Mouse (Mus musculus) heart, embryonic 14.5 days (tissue): ENCODE data around the gene Srek1ip1. TPM values are rescaled to one million over a fixed set of nuclear protein-coding genes. Genes with fewer than 3 reads are reported as not detected.

Experiments
- ATAC-seq: fragments of 200-750 bp; cut with Nextera tagmentation; 2 replicates; pipeline ENCODE4 v1.8.0; 2017; ENCODE audit warnings: low read depth, moderate TSS enrichment; ENCODE audit not compliant: insufficient number of reproducible peaks, insufficient read depth, low FRiP score
- H3K27ac ChIP-seq, 2 experiments: fragments of 200-500 bp in 1 of 2; fragments of 300-500 bp in 1 of 2; sonication (generic) in 1 of 2; replicated peaks in 1 of 2; 2 replicates each; pipeline ENCODE4 v1.5.1; 2012 to 2014; ENCODE audit warnings: low read depth in 2 of 2, low read length in 2 of 2, control low read depth in 1 of 2, mild to moderate bottlenecking in 1 of 2, mixed read lengths in 1 of 2; ENCODE audit not compliant: control insufficient read depth in 1 of 2, insufficient read depth in 1 of 2
- H3K27me3 ChIP-seq: fragments of 300-500 bp; sonication (generic); 2 replicates; pipeline ENCODE4 v1.6.1; 2014; ENCODE audit warnings: mild to moderate bottlenecking, low read length, control low read depth; ENCODE audit not compliant: control insufficient read depth, insufficient read depth
- H3K36me3 ChIP-seq: fragments of 300-500 bp; sonication (generic); 2 replicates; pipeline ENCODE4 v1.6.1; 2014; ENCODE audit warnings: mild to moderate bottlenecking, control low read depth, low read length, mixed read lengths; ENCODE audit not compliant: control insufficient read depth, insufficient read depth
- H3K4me1 ChIP-seq, 2 experiments: fragments of 200-500 bp in 1 of 2; fragments of 300-500 bp in 1 of 2; sonication (generic) in 1 of 2; 2 replicates each; pipeline ENCODE4 v1.6.1; 2012 to 2014; ENCODE audit warnings: low read length in 2 of 2, control low read depth in 1 of 2, mixed read lengths in 1 of 2; ENCODE audit not compliant: control insufficient read depth in 2 of 2, insufficient read depth in 2 of 2
- H3K4me2 ChIP-seq: fragments of 300-500 bp; sonication (generic); 2 replicates; pipeline ENCODE4 v1.6.1; 2014; ENCODE audit warnings: mild to moderate bottlenecking, low read length
- H3K4me3 ChIP-seq, 2 experiments: fragments of 200-500 bp in 1 of 2; fragments of 300-500 bp in 1 of 2; sonication (generic) in 1 of 2; 2 replicates each; pipeline ENCODE4 v1.5.1; 2012 to 2014; ENCODE audit warnings: low read length in 2 of 2, mild to moderate bottlenecking in 2 of 2, control low read depth in 1 of 2, low read depth in 1 of 2, moderate library complexity in 1 of 2; ENCODE audit not compliant: control insufficient read depth in 1 of 2, insufficient read depth in 1 of 2
- H3K9ac ChIP-seq: fragments of 300-500 bp; sonication (generic); 2 replicates; pipeline ENCODE4 v1.6.1; 2014; ENCODE audit warnings: mild to moderate bottlenecking, low read length
- H3K9me3 ChIP-seq: fragments of 300-500 bp; sonication (generic); 2 replicates; pipeline ENCODE4 v1.6.1; 2016; ENCODE audit warnings: low read length, control low read depth; ENCODE audit not compliant: control insufficient read depth
- WGBS: fragments of 180-500 bp; shearing (Covaris S2); extraction: QIAGEN DNeasy Blood & Tissue Kit; methylation state at CpG from one replicate; pipeline ENCODE4 v1.1.7; 2014; 5-methylcytosine and 5-hydroxymethylcytosine counted together
- polyA plus RNA-seq: library from polyadenylated mRNA; unstranded; fragments of >200 nt; fragmentation: Nextera tagmentation; extraction: Ambion mirVana; gene quantifications from 2 replicates; pipeline ENCODE4 v1.2.1, GENCODE M21; 2014

Gene Srek1ip1
- polyA plus RNA-seq, 1 experiment from 2014 or later = 18.5 TPM

DNA sequence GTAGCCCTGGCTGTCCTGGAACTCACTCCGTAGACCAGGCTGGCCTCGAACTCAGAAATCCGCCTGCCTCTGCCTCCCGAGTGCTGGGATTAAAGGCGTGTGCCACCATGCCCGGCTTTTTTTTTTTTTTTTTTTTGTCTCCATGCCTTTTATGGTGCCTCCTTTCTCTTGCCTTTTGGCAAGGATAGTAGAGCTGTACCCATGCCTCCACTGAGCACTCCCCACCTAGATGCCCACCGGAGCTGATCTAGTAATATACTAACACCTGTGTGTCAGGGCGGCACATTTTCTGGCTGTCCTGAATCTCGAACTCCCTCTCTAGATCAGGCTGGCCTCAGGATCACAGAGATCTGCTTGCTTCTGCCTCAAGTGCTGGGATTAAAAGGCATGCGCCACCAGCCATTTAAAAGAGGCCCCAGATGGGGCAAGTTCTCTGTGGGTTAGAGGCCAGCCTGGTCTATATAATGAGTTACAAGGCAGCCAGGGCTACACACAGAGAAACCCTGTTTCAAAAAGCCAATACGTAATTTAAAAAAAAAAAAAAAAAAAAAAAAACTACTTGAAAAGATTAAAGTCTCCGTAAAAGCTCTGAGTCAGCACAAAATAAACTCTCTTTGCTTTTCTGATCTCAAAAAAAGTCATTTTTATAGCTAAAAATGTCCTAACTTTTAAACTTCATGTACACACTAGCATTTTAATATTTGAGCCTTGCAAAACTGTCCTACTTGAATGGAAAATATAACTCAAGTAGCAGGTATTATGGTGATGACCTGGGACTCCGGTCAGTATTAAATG lies 51.2 kb downstream of the Srek1ip1 start:
- ATAC-seq = no peak
- H3K4me3 ChIP-seq = no peak overlapping the region
- H3K27ac ChIP-seq = no peak overlapping the region
- H3K36me3 ChIP-seq = peaks cover 13% of the 10 kb centered on the region
- H3K4me1 ChIP-seq = no peaks in the 10 kb centered on the region
- H3K4me2 ChIP-seq = no peak overlapping the region
- H3K27me3 ChIP-seq = no peaks in the 10 kb centered on the region
- 78% methylated on average over 11 of the region's 13 CpGs for WGBS
- H3K9ac ChIP-seq = no peak overlapping the region
- no peaks in the 10 kb centered on the region for H3K9me3 ChIP-seq

DNA sequence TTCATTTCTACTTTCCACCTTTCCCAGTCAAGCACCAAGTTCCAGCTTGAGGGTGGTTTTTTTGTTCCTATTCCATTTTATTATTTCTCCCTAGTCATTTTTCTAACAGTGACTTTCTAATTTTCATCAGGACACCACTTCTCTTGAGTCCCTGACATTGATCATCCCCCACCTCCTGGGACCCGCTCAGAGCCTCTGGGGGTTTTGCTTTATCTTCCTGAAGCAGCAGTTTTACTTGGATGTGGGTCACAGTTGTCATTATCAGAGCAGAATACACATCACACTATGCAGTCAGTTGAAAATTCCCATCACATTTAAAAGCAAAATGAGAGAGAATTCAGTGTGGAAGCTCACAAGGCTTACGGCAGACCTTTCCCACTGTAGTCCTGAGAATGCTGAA lies 61.4 kb downstream of the Srek1ip1 start:
- Histone ChIP-seq H3K36me3 (no peaks in the 10 kb centered on the region), H3K4me2 (no peak overlapping the region), H3K27me3 (no peaks in the 10 kb centered on the region), H3K9me3 (no peaks in the 10 kb centered on the region), H3K9ac (no peak overlapping the region), H3K4me1 (no peaks in the 10 kb centered on the region), H3K4me3 (no peak overlapping the region), H3K27ac (no peak overlapping the region)
- ATAC-seq = no peak
- WGBS = 64% methylated on average over 2 of the region's 2 CpGs

- H3K27ac ChIP-seq = no peak within 1 kb of the TSS
- H3K4me3 ChIP-seq = peak within 1 kb of the TSS; percentile 42 to 53
- ATAC-seq = no peak
- no peaks in the 10 kb centered on the region for H3K9me3 ChIP-seq
- H3K36me3 ChIP-seq = no peaks in the 10 kb centered on the region
- H3K27me3 ChIP-seq = peaks cover 22% of the 10 kb centered on the region
- no peaks in the 10 kb centered on the region for H3K4me1 ChIP-seq
- H3K9ac ChIP-seq = peak within 1 kb of the TSS; percentile 51
- H3K4me2 ChIP-seq = peak within 1 kb of the TSS; percentile 98
- WGBS = 4% methylated on average over 38 of the region's 38 CpGs
Measured at GRCm38 (mm10) chr13:104863127-104863979, 71.1 kb downstream of the Srek1ip1 start, which contains the start of gene Shisal2b. Gene Shisal2b (minus strand): TSS chr13:104863893.

GRCm38 (mm10) chr13:104866726-104867125 lies 74.4 kb downstream of the Srek1ip1 start:
- Histone ChIP-seq H3K27ac (no peak overlapping the region), H3K4me1 (no peaks in the 10 kb centered on the region), H3K27me3 (peaks cover 21% of the 10 kb centered on the region), H3K4me3 (no peak overlapping the region), H3K4me2 (no peak overlapping the region), H3K36me3 (no peaks in the 10 kb centered on the region), H3K9me3 (no peaks in the 10 kb centered on the region), H3K9ac (no peak overlapping the region)
- 75% methylated on average over 5 of the region's 5 CpGs for WGBS
- no peak for ATAC-seq

GRCm38 (mm10) chr13:104869907-104870306 lies 77.6 kb downstream of the Srek1ip1 start:
- H3K27me3 ChIP-seq = peaks cover 5% of the 10 kb centered on the region; the same call in 1 of the 2 replicates
- no peaks in the 10 kb centered on the region for H3K9me3 ChIP-seq
- no peaks in the 10 kb centered on the region for H3K4me1 ChIP-seq
- no peak overlapping the region for H3K27ac ChIP-seq
- H3K4me3 ChIP-seq = no peak overlapping the region
- no peak for ATAC-seq
- 89% methylated on average over 2 of the region's 2 CpGs for WGBS
- H3K9ac ChIP-seq = no peak overlapping the region
- no peak overlapping the region for H3K4me2 ChIP-seq
- no peaks in the 10 kb centered on the region for H3K36me3 ChIP-seq

DNA sequence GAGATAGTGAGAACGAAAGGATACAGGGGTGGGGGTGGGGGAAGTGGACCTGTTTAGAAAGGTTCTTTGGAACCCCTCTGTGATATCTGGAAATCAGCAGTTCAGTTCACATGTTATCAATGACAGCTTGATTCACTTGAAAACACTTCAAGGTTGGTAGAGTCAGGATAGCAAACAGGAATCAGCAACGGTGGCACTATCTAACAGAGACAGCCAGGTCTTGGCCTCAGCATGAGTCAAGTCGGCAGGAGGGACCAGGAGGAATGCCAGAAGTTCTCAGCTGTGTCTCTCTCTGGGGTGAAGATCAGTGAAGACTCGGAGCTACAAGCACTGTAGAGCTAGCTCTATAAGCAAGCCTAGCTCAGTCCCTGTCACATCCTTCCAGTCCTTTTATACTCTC lies 86.2 kb downstream of the Srek1ip1 start:
- H3K4me3 ChIP-seq = no peak overlapping the region
- no peak overlapping the region for H3K9ac ChIP-seq
- no peaks in the 10 kb centered on the region for H3K4me1 ChIP-seq
- no peak for ATAC-seq
- no peaks in the 10 kb centered on the region for H3K36me3 ChIP-seq
- no peak overlapping the region for H3K27ac ChIP-seq
- H3K9me3 ChIP-seq = no peaks in the 10 kb centered on the region
- no peak overlapping the region for H3K4me2 ChIP-seq
- WGBS = 28% methylated on average over 4 of the region's 4 CpGs
- no peaks in the 10 kb centered on the region for H3K27me3 ChIP-seq

GRCm38 (mm10) chr13:104883566-104884249 lies 91.4 kb downstream of the Srek1ip1 start:
- no peak for ATAC-seq
- H3K4me2 ChIP-seq = no peak overlapping the region
- no peaks in the 10 kb centered on the region for H3K27me3 ChIP-seq

More at GRCm38 (mm10) chr13:104883566-104884249, 91.4 kb downstream of the Srek1ip1 start:
- Histone ChIP-seq H3K4me3 (no peak overlapping the region), H3K9ac (no peak overlapping the region), H3K9me3 (no peaks in the 10 kb centered on the region), H3K27ac (no peak overlapping the region), H3K36me3 (no peaks in the 10 kb centered on the region), H3K4me1 (no peaks in the 10 kb centered on the region)
- WGBS = 20% methylated on average over 14 of the region's 16 CpGs
